Mouse (Mus musculus) liver, embryonic 14.5 days (tissue): Measurements from ENCODE around the gene Cd160. TPM values are rescaled to one million over a fixed set of nuclear protein-coding genes. Genes with fewer than 3 reads are reported as not detected.

Source experiments
- ATAC-seq: fragments of 200-750 bp; cut with Nextera tagmentation; 2 replicates; pipeline ENCODE4 v1.8.0; 2017; ENCODE audit warnings: moderate number of reproducible peaks, mild to moderate bottlenecking, moderate library complexity; ENCODE audit not compliant: insufficient read depth
- DNase-seq, 3 experiments: peaks; one replicate each; pipeline ENCODE4 v3.0.0-alpha.2; 2012 to 2013; ENCODE audit warnings: low read depth in 3 of 3, low spot score in 3 of 3
- H3K27ac ChIP-seq: fragments of 300-500 bp; sonication (generic); 2 replicates; pipeline ENCODE4 v1.5.1; 2014; ENCODE audit warnings: moderate library complexity, mild to moderate bottlenecking, control low read depth, inconsistent platforms
- H3K27me3 ChIP-seq: fragments of 300-500 bp; sonication (generic); 2 replicates; pipeline ENCODE4 v1.6.1; 2014; ENCODE audit warnings: mild to moderate bottlenecking, low read length, moderate library complexity; ENCODE audit not compliant: control insufficient read depth, insufficient read depth
- H3K36me3 ChIP-seq: fragments of 300-500 bp; sonication (generic); replicated peaks from 2 replicates; pipeline ENCODE4 v1.6.1; 2014; ENCODE audit warnings: low read depth; ENCODE audit not compliant: control insufficient read depth, insufficient read depth
- H3K4me1 ChIP-seq, 2 experiments: fragments of 200-500 bp in 1 of 2; fragments of 300-500 bp in 1 of 2; sonication (generic) in 1 of 2; replicated peaks; 2 replicates each; pipeline ENCODE4 v1.6.1; 2012 to 2014; ENCODE audit warnings: antibody characterized with exemption in 1 of 2, inconsistent platforms in 1 of 2, low read length in 1 of 2; ENCODE audit not compliant: control insufficient read depth in 2 of 2, insufficient read depth in 2 of 2
- H3K4me2 ChIP-seq: fragments of 300-500 bp; sonication (generic); 2 replicates; pipeline ENCODE4 v1.6.1; 2014; ENCODE audit warnings: low read depth, mild to moderate bottlenecking, control low read depth, moderate library complexity
- H3K4me3 ChIP-seq, 2 experiments: fragments of 200-500 bp in 1 of 2; fragments of 300-500 bp in 1 of 2; sonication (generic) in 1 of 2; 2 replicates each; pipeline ENCODE4 v1.5.1; 2012 to 2014; ENCODE audit warnings: low read depth in 2 of 2, low read length in 2 of 2, mild to moderate bottlenecking in 2 of 2, control low read depth in 1 of 2, inconsistent platforms in 1 of 2, moderate library complexity in 1 of 2; ENCODE audit not compliant: insufficient read depth in 1 of 2
- H3K9ac ChIP-seq: fragments of 300-500 bp; sonication (generic); replicated peaks from 2 replicates; pipeline ENCODE4 v1.6.1; 2014; ENCODE audit warnings: mild to moderate bottlenecking, control low read depth, moderate library complexity
- H3K9me3 ChIP-seq: fragments of 300-500 bp; sonication (generic); 2 replicates; pipeline ENCODE4 v1.6.1; 2016; ENCODE audit warnings: low read length, mixed read lengths; ENCODE audit not compliant: control insufficient read depth
- CTCF ChIP-seq: IDR thresholded peaks from 2 replicates; pipeline ENCODE4 v1.5.1; 2016; ENCODE audit warnings: antibody characterized with exemption, low read depth, control low read depth
- EP300 ChIP-seq: IDR thresholded peaks from 2 replicates; pipeline ENCODE4 v1.6.1; 2016; ENCODE audit warnings: antibody characterized with exemption, low read depth
- WGBS: fragments of 180-500 bp; shearing (Covaris S2); extraction: QIAGEN DNeasy Blood & Tissue Kit; methylation state at CpG from one replicate; pipeline ENCODE4 v1.1.7; 2014; ENCODE audit not compliant: insufficient replicate concordance; 5-methylcytosine and 5-hydroxymethylcytosine counted together
- polyA plus RNA-seq, 2 experiments: library from polyadenylated mRNA; depleted of rRNA in 1 of 2; stranded (reverse) in 1 of 2; unstranded in 1 of 2; fragments of >200 nt; fragmentation: Nextera tagmentation in 1 of 2; extraction: Ambion mirVana in 1 of 2; gene quantifications; 2 replicates each; pipeline versions ENCODE4 v1.2.1 to v1.2.3; 2012 to 2014

Cd160 gene
- polyA plus RNA-seq, 2 experiments = 0.07 to 0.11 TPM

DNA sequence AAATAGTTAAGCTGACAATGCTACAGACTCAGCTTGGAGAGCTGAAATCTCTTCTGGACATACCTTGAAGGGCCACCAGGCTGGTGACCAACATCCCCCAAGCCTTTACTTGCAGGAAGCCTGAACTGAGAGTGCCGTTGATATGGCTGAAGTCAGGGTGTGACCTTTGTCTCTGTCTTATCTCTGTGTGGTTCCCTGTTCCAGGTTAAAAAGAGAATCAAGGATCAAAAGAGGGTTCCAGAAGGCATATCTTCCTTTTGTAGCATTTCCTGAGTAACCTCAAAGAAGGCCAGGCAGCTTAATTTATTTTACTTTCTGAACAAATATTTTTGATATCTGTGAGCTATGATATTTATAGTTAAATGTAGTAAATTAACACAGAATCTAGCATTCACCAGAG is 26.9 kb downstream of the Cd160 start:
- DNase-seq (no peak), ATAC-seq (no peak)
- Histone ChIP-seq H3K36me3 (no peaks in the 10 kb centered on the region), H3K4me3 (no peak overlapping the region), H3K4me2 (no peak overlapping the region), H3K9me3 (no peaks in the 10 kb centered on the region), H3K27me3 (no peaks in the 10 kb centered on the region), H3K27ac (no peak overlapping the region), H3K4me1 (peaks cover 0 to 6% of the 10 kb centered on the region in 2 experiments; a peak in 2 of 4 replicates), H3K9ac (no peak overlapping the region)
- 0% methylated on average over 1 of the region's 1 CpGs for WGBS
- no peak for TF ChIP-seq EP300
- no peak for TF ChIP-seq CTCF

DNA sequence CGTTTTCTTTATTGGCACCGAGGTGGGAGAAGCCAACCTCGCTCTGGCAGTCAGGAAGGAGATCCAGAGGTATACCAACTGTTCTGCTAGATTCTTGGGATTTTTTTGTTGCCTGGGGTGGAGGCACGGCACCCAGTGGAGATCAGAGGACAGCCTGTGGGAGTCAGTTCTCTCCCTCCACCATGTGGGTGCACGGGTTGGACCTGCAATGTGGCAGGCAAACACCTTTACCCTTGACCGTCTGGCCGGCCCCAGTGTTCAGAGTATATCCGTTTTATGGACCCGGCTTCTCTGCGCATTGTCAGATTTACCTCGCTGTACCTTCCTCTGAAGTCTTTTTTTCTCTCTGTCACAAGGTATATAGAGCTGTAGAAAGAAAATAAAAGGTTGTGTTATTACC is 28.9 kb downstream of the Cd160 start:
- no peak overlapping the region for H3K9ac ChIP-seq
- no peak overlapping the region for H3K4me3 ChIP-seq
- WGBS = 70% methylated on average over 11 of the region's 11 CpGs
- H3K27ac ChIP-seq = no peak overlapping the region
- H3K9me3 ChIP-seq = no peaks in the 10 kb centered on the region
- H3K4me1 ChIP-seq = peaks cover 0 to 6% of the 10 kb centered on the region in 2 experiments; a peak in 2 of 4 replicates
- no peak for TF ChIP-seq CTCF
- no peak for DNase-seq
- ATAC-seq = no peak
- H3K4me2 ChIP-seq = no peak overlapping the region
- H3K36me3 ChIP-seq = no peaks in the 10 kb centered on the region
- no peaks in the 10 kb centered on the region for H3K27me3 ChIP-seq

DNA sequence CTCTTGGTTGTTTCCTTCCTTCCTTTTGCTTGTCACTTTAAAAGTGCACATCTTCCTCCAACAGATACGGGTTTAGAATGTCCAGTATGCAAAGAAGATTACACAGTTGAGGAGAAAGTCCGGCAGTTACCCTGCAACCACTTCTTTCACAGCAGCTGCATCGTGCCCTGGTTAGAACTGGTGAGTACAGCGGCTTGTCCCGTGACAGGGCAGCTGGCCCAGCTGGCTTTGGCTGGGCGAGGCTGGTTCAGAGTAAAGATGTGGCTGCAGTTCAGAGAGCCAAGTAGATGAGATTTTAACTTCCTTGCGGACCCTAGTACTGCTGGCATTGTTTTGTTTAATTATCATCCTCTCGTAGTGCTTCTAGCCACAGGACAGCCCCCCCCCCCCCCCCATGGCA is 40.6 kb downstream of the Cd160 start:
- Histone ChIP-seq H3K4me2 (no peak overlapping the region), H3K36me3 (peaks cover 2% of the 10 kb centered on the region), H3K27me3 (no peaks in the 10 kb centered on the region), H3K9ac (no peak overlapping the region), H3K4me3 (no peak overlapping the region), H3K27ac (no peak overlapping the region), H3K9me3 (no peaks in the 10 kb centered on the region), H3K4me1 (no peaks in the 10 kb centered on the region)
- no peak for DNase-seq
- TF ChIP-seq CTCF (no peak), EP300 (no peak)
- WGBS = 79% methylated on average over 8 of the region's 8 CpGs
- no peak for ATAC-seq

DNA sequence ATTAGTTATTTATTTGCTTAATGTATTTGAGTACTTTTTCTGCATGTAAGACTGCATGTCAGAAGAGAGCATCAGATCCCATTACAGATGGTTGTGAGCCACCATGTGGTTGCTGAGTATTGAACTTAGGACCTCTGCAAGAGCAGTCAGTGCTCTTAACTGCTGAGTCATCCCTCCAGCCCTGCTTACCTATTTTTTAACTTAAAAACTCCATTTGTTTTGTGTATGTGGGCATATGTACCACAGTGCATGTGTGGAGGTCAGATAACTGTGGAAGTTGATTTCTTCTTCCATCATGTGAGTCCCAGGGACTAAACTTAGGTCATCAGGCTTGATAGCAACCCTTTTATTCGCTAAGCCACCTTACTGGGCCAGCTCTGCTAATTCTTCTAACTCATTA is 41.4 kb downstream of the Cd160 start:
- Histone ChIP-seq H3K4me3 (no peak overlapping the region), H3K4me1 (no peaks in the 10 kb centered on the region), H3K36me3 (peaks cover 2% of the 10 kb centered on the region), H3K9me3 (no peaks in the 10 kb centered on the region), H3K9ac (no peak overlapping the region), H3K27ac (no peak overlapping the region), H3K4me2 (no peak overlapping the region), H3K27me3 (no peaks in the 10 kb centered on the region)
- no peak for TF ChIP-seq CTCF
- no peak for TF ChIP-seq EP300
- WGBS = 39% methylated on average over 1 of the region's 1 CpGs
- ATAC-seq (peak; percentile 41; the same call in 1 of the 2 replicates), DNase-seq (peak in 2 of 3 experiments; percentile 12 to 17)

DNA sequence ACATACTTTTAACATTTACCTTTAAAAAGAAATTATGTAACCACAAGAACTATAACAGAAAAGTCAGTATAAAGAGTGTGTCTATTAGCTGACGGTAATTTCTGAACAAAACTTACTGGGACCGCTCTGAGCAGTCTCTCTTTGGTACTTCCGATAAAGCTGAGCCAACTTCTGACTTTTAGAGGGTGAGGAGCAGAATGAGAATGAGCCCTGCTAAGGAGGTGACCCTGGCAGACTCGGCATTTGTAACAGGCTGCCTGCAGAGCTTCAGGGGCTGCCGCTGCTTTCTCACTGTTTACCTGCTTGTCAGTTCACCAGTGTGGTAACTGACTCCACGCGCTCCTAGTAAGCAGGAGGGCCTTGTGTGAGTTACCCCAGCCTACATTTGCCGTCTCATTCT is 46.9 kb downstream of the Cd160 start:
- H3K4me1 ChIP-seq = peaks cover 0 to 1% of the 10 kb centered on the region in 2 experiments; a peak in 1 of 4 replicates
- TF ChIP-seq CTCF (no peak), EP300 (no peak)
- WGBS = 78% methylated on average over 8 of the region's 8 CpGs
- no peak overlapping the region for H3K4me2 ChIP-seq
- H3K9ac ChIP-seq = no peak overlapping the region
- no peaks in the 10 kb centered on the region for H3K27me3 ChIP-seq
- no peaks in the 10 kb centered on the region for H3K9me3 ChIP-seq
- H3K4me3 ChIP-seq = no peak overlapping the region
- H3K36me3 ChIP-seq = peaks cover 2% of the 10 kb centered on the region; the same call in 1 of the 2 replicates
- no peak for ATAC-seq
- no peak overlapping the region for H3K27ac ChIP-seq
- DNase-seq = no peak
